Mouse (Mus musculus) hindbrain, embryonic 10.5 days (tissue): ENCODE data around the gene Adprh. TPM values are rescaled to one million over a fixed set of nuclear protein-coding genes. Genes with fewer than 3 reads are reported as not detected.
"Not testable (repeated sequence)": the region's sequence is repeated elsewhere in the genome, so short reads cannot be mapped to it uniquely, and the experiment has no call there.

Experiments used
- DNase-seq: peaks from one replicate; pipeline ENCODE4 v3.0.0-alpha.2; 2017; ENCODE audit warnings: low spot score
- H3K27ac ChIP-seq: fragments of 300-500 bp; sonication (generic); 2 replicates; pipeline ENCODE4 v1.5.1; 2016; ENCODE audit warnings: mild to moderate bottlenecking, moderate library complexity
- H3K27me3 ChIP-seq: fragments of 300-500 bp; sonication (generic); 2 replicates; pipeline ENCODE4 v1.6.1; 2016; ENCODE audit warnings: mild to moderate bottlenecking; ENCODE audit not compliant: poor library complexity, insufficient read depth, severe bottlenecking
- H3K36me3 ChIP-seq: fragments of 300-500 bp; sonication (generic); 2 replicates; pipeline ENCODE4 v1.6.1; 2016; ENCODE audit warnings: mild to moderate bottlenecking, moderate library complexity
- H3K4me1 ChIP-seq: fragments of 300-500 bp; sonication (generic); replicated peaks from 2 replicates; pipeline ENCODE4 v1.6.1; 2016; ENCODE audit warnings: mild to moderate bottlenecking
- H3K4me3 ChIP-seq: fragments of 300-500 bp; sonication (generic); 2 replicates; pipeline ENCODE4 v1.5.1; 2016; ENCODE audit warnings: mild to moderate bottlenecking, moderate library complexity
- H3K9me3 ChIP-seq: fragments of 300-500 bp; sonication (generic); 2 replicates; pipeline ENCODE4 v1.6.1; 2016; ENCODE audit warnings: mild to moderate bottlenecking, moderate library complexity
- WGBS: fragments of 180-500 bp; shearing (Covaris S2); methylation state at CpG from one replicate; pipeline ENCODE4 v1.1.7; 2016; 5-methylcytosine and 5-hydroxymethylcytosine counted together
- polyA plus RNA-seq: library from polyadenylated mRNA; unstranded; fragments of >200 nt; fragmentation: Nextera tagmentation; extraction: Ambion mirVana; gene quantifications from 2 replicates; pipeline ENCODE4 v1.2.1, GENCODE M21; 2016

Gene Adprh
- polyA plus RNA-seq, result 143 and 164 TPM in 2 replicates

- DNase-seq, result peak; percentile 90
- Histone ChIP-seq H3K4me3 (peak within 1 kb of the TSS; percentile 79), H3K9me3 (no peaks in the 10 kb centered on the region), H3K36me3 (peaks cover 30% of the 10 kb centered on the region), H3K27me3 (no peaks in the 10 kb centered on the region), H3K4me1 (peaks cover 32% of the 10 kb centered on the region), H3K27ac (peak within 1 kb of the TSS; percentile 98)
- WGBS, result 1% methylated on average over 61 of the region's 61 CpGs
These were observed at the start of gene Adprh for GRCm38 (mm10) chr16:38452442-38453202. Gene Adprh (minus strand): TSS chr16:38452703.

GRCm38 (mm10) chr16:38496604-38497140, 44.2 kb upstream of the Adprh start:
- H3K27me3 ChIP-seq, result no peaks in the 10 kb centered on the region
- peaks cover 54% of the 10 kb centered on the region for H3K36me3 ChIP-seq
- 86% methylated on average over 7 of the region's 7 CpGs for WGBS

GRCm38 (mm10) chr16:38493890-38494289, 41.4 kb upstream of the Adprh start:
- Histone ChIP-seq H3K4me3 (no peak overlapping the region), H3K27me3 (no peaks in the 10 kb centered on the region), H3K36me3 (peaks cover 26% of the 10 kb centered on the region), H3K9me3 (no peaks in the 10 kb centered on the region), H3K4me1 (no peaks in the 10 kb centered on the region), H3K27ac (no peak overlapping the region)
- no peak for DNase-seq
- WGBS, result 92% methylated on average over 10 of the region's 10 CpGs

More at GRCm38 (mm10) chr16:38496604-38497140, 44.2 kb upstream of the Adprh start:
- H3K9me3 ChIP-seq, result no peaks in the 10 kb centered on the region
- no peaks in the 10 kb centered on the region for H3K4me1 ChIP-seq
- DNase-seq, result no peak
- no peak overlapping the region for H3K4me3 ChIP-seq
- no peak overlapping the region for H3K27ac ChIP-seq

GRCm38 (mm10) chr16:38492551-38492950, 40.0 kb upstream of the Adprh start:
- Histone ChIP-seq H3K4me3 (no peak overlapping the region), H3K4me1 (no peaks in the 10 kb centered on the region; the same call in 1 of the 2 replicates), H3K9me3 (no peaks in the 10 kb centered on the region), H3K36me3 (peaks cover 14% of the 10 kb centered on the region), H3K27ac (no peak overlapping the region), H3K27me3 (no peaks in the 10 kb centered on the region; the same call in 1 of the 2 replicates)
- DNase-seq, result no peak
- 87% methylated on average over 3 of the region's 3 CpGs for WGBS

GRCm38 (mm10) chr16:38483582-38484309, 31.2 kb upstream of the Adprh start:
- Histone ChIP-seq H3K36me3 (no peaks in the 10 kb centered on the region), H3K27ac (0 out of 2 replicates have a peak overlapping the region, but pooled peaks have one; percentile 8), H3K4me1 (peaks cover 14% of the 10 kb centered on the region), H3K27me3 (peaks cover 35% of the 10 kb centered on the region), H3K4me3 (peak overlapping the region; percentile 46), H3K9me3 (no peaks in the 10 kb centered on the region)
- WGBS, result 34% methylated on average over 42 of the region's 42 CpGs
- DNase-seq, result peak; percentile 9

- Histone ChIP-seq H3K36me3 (no peaks in the 10 kb centered on the region), H3K4me3 (peak overlapping the region; percentile 46), H3K27ac (no peak overlapping the region), H3K4me1 (peaks cover 14% of the 10 kb centered on the region), H3K27me3 (peaks cover 35% of the 10 kb centered on the region), H3K9me3 (no peaks in the 10 kb centered on the region)
- WGBS, result 24% methylated on average over 32 of the region's 32 CpGs
- DNase-seq, result peak; percentile 28
These were observed 30.5 kb upstream of the Adprh start for GRCm38 (mm10) chr16:38482780-38483562.

- Histone ChIP-seq H3K36me3 (no peaks in the 10 kb centered on the region), H3K27ac (no peak overlapping the region), H3K4me1 (peaks cover 24% of the 10 kb centered on the region), H3K4me3 (no peak overlapping the region), H3K9me3 (no peaks in the 10 kb centered on the region), H3K27me3 (peaks cover 35% of the 10 kb centered on the region)
- 76% methylated on average over 4 of the region's 4 CpGs for WGBS
- DNase-seq, result no peak
These were observed 28.8 kb upstream of the Adprh start for GRCm38 (mm10) chr16:38481327-38481726.

GRCm38 (mm10) chr16:38478296-38478695, 25.8 kb upstream of the Adprh start:
- Histone ChIP-seq H3K4me1 (peaks cover 18% of the 10 kb centered on the region), H3K36me3 (no peaks in the 10 kb centered on the region), H3K27me3 (peaks cover 24% of the 10 kb centered on the region), H3K9me3 (no peaks in the 10 kb centered on the region), H3K27ac (no peak overlapping the region), H3K4me3 (no peak overlapping the region)
- no peak for DNase-seq
- 87% methylated on average over 3 of the region's 3 CpGs for WGBS

GRCm38 (mm10) chr16:38477241-38477608, 24.7 kb upstream of the Adprh start:
- H3K9me3 ChIP-seq, DNase-seq, H3K36me3 ChIP-seq: not testable (repeated sequence)
- H3K4me3 ChIP-seq, result peak overlapping the region; percentile 51
- H3K27ac ChIP-seq, result peak overlapping the region; percentile 81; the same call in 1 of the 2 replicates
- 43% methylated on average over 14 of the region's 14 CpGs for WGBS
- peaks cover 14% of the 10 kb centered on the region; the same call in 1 of the 2 replicates for H3K27me3 ChIP-seq
- peaks cover 14% of the 10 kb centered on the region for H3K4me1 ChIP-seq

- Histone ChIP-seq H3K4me3 (peak overlapping the region; percentile 51), H3K36me3 (no peaks in the 10 kb centered on the region), H3K27me3 (peaks cover 8% of the 10 kb centered on the region; the same call in 1 of the 2 replicates), H3K27ac (peak overlapping the region; percentile 81), H3K4me1 (peaks cover 19% of the 10 kb centered on the region), H3K9me3 (no peaks in the 10 kb centered on the region)
- peak; percentile 60 for DNase-seq
- WGBS, result 10% methylated on average over 34 of the region's 34 CpGs
These were observed 24.1 kb upstream of the Adprh start for GRCm38 (mm10) chr16:38476312-38477240.

GRCm38 (mm10) chr16:38475681-38476311, 23.3 kb upstream of the Adprh start:
- H3K27ac ChIP-seq, result 0 out of 2 replicates have a peak overlapping the region, but pooled peaks have one; percentile 81
- H3K27me3 ChIP-seq, result peaks cover 5% of the 10 kb centered on the region; the same call in 1 of the 2 replicates
- H3K9me3 ChIP-seq, result no peaks in the 10 kb centered on the region
- 53% methylated on average over 4 of the region's 4 CpGs for WGBS
- peaks cover 20% of the 10 kb centered on the region for H3K4me1 ChIP-seq
- DNase-seq, result no peak
- peak overlapping the region; percentile 51 for H3K4me3 ChIP-seq
- no peaks in the 10 kb centered on the region for H3K36me3 ChIP-seq
